Mouse (Mus musculus): ENCODE data around the gene Gm28845.

Gene Gm28845

DNA sequence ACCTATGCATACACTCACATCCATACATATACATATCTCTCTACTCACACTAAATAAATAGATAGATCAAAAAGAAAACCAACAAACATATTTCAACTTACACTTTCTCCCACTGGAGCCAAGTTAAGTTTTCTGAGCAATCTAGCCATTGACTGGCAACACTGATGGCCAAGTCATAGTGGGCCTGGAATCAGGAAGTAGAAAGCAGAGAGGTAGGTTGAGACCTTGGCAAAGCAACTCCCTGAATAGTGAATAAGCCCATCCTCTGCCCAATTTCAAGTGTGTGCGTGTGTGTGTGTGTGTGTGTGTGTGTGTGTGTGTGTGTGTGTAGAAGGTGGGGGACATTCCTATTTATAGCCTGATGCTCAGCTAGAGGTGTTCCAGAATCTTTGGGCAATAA is at the start of gene Gm28845:
TSS of gene Gm28845 (minus strand) at position 121 of the 400 bp plus-strand sequence.
- DNase-seq = no peak

DNA sequence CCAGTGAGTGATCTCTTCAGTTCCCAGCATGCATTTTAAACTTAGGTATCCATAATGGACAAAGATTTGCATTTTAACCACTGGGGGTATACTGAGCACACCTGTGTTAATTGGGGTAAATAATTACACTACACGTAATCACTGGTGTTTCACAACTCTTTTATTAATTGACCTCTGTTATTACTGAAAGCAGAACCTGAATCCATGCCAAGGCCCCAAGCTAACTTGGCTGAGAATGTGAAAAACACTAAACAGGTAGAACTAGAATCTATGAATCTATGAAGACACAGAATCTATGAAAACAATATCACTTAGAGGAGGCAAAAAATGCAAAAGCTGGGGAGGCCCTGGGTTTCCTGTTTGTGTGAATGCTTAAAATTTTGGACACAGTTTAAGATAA is 48.1 kb upstream of the Gm28845 start:
- DNase-seq = no peak

DNA sequence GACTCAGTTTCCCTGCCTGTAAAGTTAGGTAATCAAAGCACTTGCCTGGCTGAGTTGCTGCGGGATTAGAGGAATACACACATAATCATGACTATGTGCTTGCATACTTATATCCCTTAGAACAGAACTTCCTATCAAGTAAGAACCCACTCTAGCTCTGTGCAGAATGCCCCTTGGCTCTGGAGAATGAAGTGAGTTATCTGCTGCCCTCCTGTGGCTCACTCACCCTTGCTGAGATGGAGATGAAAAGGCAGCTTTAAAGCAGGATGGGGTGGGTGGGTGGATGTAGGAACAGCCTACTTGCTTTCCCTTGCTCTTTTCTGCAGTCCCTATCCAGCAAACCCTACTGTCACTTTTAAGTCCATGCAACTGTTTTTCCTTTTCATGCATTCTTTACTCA is 42.9 kb upstream of the Gm28845 start:
- peak; percentile 23 for DNase-seq

DNA sequence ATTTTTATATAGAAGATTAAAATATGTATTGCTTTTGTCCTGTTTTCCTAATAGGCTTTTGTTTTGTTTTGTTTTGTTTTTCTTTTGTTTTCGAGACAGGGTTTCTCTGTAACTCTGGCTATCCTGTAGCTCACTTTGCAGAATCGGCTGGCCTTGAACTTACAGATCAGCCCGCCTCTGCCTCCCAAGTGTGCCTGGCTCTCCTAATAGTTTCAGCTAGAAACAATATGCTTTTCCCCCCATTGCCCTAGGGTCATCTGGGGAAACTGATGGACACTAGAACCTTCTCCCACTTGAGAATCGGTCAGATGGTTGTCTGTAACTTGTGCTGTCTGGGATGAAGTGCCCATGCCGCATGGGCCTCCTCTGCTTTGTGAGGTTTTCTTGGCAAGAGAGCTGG is 36.8 kb upstream of the Gm28845 start:
- DNase-seq = no peak

DNA sequence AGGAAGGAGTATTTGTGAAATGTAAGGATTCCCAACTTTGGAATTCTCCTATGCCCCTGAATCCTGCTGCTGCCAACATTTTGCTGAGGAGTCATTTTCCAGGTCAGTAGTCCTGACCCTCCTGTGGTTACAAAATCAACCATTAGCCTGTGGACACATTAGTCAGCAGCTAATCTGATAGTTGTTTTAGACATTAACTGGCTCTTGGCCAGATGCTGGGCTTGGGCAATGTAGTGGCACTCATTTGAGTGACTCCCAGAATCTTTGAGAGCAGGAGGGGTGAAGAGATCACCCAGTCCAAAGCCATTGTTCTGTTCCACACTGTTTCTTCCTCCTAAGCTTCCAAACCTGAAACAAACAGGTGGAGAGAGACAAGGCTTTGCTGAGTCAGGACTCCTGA is 35.5 kb upstream of the Gm28845 start:
- no peak for DNase-seq

DNA sequence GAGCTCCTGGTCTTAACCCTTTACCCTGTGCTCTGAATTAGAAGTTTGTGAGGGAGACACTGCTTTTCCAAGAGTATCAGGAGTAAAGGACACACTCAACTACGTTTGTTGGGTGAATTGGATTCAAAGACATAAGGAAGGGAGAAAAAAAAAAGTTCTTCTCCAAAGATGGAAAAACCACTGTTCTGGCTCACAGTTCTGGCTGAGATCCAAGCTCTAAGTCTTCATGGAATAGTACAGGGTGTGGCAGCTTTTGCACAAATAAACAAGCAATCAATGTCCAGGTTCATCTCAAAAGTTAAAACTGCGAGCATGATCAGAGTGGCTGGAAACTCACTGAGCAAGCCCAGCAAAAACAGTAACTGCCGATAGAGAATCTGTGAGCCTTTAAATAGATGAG is 28.6 kb upstream of the Gm28845 start:
- no peak for DNase-seq

DNA sequence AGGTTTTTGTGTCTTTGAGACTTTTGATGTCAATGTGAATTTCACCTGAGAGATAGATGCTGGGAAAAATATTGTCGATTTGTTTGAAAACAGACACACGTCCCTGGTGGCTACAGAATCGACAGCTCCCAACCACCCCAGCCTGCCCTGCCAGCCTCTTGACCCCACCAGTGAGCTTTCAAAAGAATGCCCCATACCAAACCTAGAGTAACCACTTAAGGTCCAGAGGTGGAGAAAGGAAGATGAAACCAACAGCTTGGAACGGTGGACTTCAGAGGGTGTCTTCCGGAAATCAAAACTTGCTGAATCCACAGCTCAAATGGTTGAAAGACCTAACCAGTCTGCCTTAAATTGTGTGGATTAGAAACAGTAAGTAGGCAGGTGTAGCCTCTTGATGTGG is 28.0 kb upstream of the Gm28845 start:
- no peak for DNase-seq

DNA sequence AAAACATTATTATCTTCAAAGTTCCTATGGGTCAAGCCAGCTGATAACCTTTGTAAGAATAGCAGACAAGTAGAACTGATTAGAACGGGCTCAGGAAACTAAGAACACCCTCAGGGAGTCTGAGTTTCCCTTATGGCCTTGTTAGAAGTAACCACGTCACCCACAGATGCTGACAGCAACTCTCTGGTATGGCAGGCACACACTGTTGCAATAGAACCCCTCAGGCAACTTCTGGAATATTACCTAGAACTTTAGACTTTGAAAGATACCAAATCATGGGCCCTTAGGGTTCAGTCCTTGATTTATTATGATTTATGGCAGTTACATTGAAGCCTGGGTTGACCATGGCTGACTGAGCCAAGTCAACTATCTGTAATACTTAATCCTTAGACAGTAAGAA is 27.2 kb upstream of the Gm28845 start:
- no peak for DNase-seq

DNA sequence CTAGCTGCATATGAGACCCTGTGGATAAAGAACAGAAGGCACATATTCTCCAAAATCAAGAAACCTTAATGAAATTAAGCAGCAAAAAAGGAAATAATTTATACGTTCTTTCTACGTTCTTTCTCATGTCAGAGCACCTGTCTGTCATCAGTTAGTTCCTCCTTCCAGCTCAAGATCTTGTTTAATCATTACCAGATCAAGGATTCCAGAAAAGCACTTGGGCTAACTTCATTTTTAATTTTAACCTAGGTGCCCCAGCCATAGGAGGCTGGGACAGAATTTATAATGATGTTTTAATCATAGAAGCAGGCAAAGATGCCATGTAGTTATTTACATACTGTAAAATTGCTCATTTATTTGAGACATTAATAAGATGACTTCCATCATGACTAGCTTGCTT is 25.4 kb upstream of the Gm28845 start:
- DNase-seq = no peak

DNA sequence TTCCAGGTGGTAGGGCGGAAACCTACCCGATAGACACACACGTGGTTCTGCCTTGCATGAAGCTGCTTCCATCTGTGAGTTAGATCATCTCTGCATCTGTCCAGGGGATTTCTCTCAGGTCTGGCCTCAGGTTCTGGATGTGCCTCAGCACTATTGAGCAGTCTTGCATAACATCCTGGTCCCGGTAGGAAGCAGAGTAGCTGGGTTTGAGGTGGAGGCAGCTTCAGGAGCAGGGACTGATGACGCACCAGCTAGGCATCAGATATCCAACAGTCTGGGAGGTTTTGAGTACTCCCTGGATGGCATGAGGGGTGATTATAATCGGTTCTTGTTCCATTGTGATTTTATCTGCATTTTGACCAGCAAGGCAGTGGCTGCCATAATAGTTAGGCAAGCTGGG is 18.2 kb upstream of the Gm28845 start:
- peak; percentile 22 for DNase-seq

DNA sequence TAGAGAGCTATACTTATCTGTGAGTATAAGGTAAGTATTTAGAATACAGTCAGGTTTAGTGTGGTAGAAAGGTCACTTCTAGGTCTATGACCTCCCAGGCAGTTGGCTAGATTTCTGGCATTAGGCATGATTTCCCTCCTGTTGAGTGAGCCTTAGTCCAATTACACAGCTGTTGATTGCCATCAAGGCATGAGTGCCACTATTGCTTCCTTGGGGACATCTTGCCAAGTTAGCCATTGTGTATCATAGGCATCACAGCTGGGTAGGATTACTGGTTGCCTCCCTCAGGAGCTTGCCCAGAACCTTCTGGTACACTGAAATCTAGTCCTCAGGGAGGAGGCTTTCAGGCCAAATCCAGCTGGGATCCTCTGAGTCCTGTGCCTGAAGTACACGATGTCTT is 13.5 kb upstream of the Gm28845 start:
- DNase-seq = no peak

DNA sequence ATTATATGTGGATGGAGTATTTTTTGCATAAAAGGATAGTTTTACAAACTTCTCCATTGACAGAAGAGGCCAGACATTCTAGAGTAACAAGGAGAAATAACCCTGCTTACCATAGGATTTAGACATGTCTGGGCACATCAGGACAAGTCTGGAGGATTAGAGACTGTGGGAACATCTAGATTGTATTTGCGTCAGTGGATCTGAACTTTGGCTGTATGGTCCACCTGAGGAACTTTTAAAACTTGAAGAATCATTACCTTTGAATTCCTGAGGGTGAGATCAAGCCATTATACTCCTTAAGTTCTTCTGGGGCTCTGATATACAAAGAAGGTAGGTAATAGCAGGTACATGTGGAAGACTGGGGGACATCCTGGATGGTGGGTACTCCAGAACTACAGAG is 12.3 kb upstream of the Gm28845 start:
- no peak for DNase-seq

DNA sequence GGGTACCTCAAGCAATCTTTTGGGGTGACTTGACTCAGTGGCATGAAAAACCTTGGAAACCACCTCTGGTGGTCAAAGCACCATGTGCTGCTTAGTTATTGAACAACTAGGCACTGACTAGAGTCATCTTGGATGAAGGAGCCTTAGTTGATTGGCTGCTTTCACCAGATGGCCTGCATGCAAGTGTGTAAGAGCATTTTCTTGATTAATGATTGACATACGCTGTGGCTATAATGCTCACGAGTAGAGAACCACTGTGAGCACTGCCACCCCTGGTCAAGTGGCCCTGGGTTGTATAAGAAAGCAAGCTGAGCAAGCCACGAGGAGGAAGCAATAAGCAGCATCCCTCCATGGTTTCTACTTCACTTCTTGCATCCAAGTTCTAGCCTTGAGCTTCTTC is 10.9 kb upstream of the Gm28845 start:
- no peak for DNase-seq

DNA sequence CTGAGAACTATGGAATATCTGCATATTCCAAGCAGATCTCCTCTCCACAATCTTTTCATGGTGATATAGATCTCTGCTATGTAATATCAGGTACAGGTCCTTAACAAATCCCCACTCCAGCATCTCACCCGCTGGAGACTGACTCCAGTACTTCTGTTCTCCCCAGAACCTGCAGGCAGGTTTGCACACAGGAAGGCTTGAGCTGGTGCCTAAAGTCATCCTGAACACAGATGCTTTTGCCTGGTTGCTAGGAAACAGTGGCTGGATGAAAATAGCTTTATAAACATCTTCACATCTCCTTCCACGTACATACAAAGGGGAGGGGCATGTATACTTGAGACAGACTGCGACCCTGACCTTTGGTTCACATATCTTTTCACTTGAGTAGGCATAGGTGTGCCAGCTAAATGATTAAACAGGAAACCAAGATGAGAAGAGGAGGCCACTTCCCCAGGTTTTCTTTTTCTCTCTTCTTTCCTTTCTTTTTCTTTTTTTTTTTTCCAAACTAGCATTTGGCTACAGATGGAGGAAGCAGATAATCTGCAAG is 10.3 kb upstream of the Gm28845 start:
- peak; percentile 36 for DNase-seq

DNA sequence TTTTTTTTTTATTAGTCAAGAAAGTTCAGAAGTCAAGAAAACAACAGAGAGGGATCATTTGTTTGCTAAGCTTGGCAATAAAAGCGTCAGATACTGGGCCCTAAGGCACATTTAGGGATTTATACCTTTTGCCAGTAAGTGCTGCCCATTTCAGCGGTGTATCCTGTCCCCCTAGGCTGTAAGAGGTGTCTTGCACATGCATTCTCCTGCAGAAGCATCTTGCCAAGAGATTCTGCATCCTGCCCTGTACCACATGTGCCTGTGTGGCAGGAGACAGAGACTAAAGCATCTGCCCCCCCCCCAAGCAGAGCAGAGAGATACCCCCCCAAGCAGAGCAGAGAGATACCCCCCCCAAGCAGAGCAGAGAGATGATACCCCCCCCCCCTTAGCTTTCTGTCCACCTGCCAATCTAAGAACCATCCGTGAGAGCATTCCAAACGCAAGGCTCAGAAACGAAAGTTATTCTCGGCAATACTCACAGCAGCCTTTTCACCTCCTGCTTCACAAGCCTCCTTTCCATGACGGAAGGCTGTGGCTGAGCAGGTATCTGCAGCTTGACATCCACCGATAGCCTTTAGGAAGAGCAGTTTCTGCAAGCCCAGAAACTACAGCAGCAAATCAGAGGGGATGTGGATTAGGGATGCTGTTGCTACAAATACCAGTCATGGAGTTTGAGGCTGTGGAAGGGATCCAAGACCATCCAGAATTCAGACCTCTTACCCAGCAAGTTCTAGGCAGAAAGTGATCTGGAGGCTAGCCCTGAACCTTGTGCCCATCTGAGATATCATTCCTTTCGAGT is 3.4 kb upstream of the Gm28845 start, which contains the start of gene D630023F18Rik:
TSS of gene D630023F18Rik (minus strand) at position 641 of the 799 bp plus-strand sequence.
- peak; percentile 25 for DNase-seq

DNA sequence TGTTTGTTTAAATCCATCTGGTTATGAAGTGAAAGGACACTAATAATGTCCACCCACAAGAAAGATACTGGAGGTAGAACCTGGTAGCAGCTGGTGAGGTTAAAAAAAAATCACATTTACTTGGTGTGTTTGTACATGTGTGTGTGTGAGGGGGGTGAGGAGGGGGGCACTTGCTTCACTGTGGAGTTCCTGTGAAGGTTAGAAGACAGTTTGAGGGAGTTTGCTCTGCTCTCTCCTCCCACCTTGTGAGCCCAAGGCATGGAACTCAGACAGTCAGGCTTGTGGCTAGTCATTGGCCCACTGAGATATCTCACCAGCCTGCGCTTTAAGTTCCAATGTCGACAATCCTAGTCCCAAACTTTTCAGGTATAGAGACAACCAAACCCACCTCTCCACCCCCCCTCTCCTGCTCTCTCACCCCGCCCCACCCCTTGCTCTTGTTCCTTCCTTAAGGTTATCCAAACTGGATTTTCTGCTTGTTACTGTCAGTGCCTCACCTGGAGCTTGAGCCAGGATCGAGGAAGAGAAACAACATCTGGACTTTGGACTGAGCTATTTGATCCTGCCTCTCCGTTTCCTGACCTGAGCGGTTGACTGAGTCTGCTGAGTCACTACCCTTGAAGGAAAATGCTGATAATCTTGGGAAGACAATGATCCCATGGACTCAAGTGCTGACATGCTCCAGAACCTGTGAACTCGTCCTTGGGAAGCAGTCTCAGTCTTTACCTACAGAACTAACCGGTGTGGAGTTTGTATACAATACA is 1.0 kb downstream of the Gm28845 start:
- no peak for DNase-seq

DNA sequence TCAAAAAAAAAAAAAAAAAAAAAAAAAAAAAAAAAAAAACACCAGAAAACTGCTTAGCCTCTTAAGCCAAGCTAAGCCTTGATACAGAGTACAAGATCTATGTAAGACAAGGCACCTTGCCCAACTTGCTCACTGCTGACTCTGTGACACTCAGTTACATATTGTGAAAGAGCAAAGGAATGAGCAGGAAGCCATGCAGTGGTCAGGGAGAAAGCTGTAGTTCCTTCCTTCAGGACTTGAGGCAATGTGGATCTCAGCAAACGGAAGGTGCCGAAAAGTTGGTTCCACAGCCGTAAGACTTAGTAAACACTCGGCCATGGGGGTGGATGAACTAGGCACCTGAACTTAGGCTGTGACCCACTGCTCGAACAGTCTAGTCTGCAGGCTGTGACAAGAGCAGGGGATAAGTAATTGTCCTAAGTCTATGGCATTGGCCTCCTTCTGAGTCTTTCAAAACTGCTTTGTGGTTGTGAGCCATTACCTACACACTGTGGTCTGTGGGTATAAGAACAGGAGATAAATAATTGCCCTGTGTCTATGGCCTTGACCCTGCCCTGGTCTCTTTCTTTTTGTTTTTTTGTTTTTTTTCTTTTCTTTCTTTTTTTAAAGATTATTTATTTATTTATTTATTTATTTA is 5.7 kb downstream of the Gm28845 start:
- DNase-seq = no peak

DNA sequence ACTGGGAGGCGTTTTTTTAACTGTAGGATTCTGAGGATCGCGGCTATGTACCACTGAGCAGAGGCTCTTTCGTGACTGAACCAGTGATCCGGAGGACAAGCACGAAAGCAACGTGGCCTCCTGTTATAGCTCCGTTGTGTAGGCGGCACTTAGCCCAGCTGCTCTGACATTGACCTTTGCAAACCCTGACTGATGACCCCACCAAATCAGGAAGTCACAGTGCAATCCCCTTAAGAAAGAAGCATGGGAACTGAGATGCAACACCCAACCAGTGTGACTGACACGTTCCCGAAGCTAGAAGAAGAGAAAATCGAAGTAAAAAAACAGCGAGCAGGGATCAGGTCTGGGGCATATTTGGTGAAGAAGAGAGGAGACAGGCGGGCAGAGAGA is 6.6 kb downstream of the Gm28845 start:
- DNase-seq = no peak

DNA sequence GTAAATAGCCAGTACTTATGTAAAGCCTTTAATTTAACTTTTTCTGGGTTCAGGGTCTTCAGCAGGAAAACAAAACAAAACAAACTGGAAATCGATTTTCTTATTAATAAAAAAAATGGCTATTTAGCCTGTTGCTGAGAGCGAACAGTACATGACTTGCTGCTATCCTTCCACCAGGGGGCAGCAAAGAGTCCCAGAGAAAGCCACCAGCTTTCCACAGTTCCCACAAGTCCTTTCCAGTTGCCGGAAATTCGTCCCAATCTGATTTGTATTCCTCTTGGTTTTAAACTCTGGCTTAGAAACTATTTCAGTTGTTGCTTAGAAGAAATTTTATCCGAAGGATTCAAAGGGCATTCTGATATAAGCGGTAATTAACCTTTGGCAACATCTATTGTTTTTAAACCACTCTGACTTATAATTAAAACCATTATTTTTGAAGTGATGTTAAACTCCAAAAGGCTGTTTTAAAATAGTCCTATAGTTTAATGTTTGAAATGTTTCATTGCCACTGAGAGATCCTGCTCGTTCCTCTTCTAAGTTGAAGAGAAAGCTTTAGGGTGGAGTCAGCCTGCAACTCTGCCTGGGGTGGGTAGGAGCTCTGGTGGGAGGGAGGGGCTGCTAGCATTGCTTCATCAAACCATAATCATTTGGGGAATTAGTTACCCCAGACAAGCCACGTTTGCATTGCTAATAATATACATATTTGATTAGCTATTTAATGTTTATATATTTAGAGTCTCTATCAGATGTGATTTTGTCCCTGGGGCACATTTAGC is 7.1 kb downstream of the Gm28845 start:
- DNase-seq = peak; percentile 59

DNA sequence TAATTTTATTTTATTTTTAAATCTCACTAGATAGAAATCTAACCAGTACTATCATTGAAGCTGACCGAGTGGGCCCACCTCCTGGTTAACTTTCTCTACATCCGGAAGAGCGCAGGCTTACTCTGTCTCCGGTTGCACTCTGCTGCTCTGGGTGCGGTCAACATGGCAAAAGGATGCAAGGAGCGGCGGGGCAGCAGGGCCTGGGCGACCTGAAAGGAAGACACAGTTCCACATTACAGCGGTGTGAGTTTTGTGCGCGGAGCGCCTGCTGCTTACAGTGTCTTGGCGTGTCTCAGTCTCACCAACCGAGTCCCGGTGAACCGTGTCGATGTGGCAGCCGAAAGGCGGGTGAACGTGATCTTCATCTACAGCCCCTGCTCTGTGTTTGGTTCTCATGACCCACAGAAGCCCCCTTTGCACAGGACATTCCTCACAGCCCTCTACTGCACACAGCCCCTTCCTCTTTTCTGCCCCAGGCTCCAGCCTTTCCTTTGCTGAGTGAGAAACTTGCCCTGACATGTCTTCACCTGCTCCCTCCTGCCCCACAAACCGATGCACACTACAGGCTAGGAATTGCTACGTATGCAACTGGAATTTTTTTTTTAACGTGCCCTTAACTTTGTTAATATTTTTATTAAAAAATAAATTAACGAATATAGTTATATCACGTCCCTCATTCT is 9.5 kb downstream of the Gm28845 start:
- DNase-seq = no peak

DNA sequence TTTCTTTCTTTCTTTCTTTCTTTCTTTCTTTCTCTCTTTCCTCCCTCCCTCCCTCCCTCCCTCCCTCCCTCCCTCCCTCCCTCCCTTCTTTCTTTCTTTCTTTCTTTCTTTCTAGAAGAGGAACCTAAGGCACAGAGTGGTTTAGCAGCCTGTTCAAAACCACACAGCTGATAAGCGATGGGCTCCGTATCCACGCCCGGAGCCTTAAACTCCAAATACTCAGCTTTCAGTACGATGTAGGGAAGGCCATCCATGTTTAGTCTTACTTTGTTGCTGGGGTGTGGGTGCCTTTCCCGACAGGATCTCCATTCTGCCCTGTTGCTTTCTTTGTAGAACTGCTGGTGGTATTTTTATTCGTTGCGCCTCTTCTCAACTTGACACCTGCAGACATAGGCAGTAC is 10.2 kb downstream of the Gm28845 start:
- no peak for DNase-seq

DNA sequence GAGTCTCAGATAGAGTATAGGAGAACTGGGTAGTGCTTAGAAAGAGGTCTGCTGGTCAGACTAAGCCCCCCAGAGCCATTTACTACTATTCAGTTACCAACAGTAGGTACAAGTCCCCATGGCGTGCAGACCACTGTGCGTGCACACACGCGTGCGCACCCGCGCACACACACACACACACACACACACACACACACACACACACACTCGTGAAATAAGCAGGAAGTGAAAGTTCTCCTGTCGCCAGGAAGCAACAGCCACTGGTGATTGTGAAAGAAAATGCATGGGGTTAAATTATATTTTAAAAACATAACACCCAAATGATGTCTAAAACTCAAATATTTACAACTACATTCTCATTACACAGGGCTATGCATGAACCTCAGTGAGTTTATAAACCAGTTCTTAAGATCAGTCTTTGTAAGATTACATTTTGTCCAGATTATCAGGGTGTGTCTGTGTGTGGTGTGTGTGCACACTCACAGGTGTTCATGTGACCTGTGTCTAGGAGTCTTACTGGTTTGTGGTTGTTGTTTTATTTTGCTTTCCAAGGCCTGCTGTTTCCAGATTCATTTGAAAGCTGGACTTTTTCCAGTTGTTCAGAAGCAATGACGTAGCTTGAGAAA is 11.6 kb downstream of the Gm28845 start:
- no peak for DNase-seq

Data from layer of hippocampus, adult 9-11 months (tissue).